Mouse (Mus musculus): ENCODE data around the gene C77080.
A peak's percentile ranks its signal among the peaks of the same experiment; 100 is the strongest.

DNA sequence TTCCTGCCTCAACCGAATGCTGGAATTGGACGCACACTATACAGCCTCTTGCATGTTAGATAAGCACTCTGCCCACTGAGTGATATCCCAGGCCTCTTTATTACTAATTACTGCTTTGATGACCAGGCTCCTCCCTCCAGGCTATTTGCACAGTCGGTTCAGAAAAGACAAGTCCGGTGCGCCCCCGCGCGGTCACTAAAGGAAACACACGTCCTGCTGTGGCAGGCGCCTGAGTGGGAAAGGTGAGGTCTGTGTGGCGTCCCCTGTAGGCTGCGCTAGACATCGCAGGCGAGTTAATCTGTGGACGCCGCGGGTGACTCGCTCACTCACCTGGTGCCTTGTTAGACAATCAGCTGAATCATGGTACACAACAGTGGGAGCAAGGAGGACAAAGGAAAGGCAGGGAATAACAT lies 15.3 kb upstream of the C77080 start:
- TF ChIP-seq POLR2A (IDR thresholded peaks at IDR 0.05; ENCODE audit: low read depth, low read length) (no peak), CTCF (conservative IDR thresholded peaks at IDR 0.05; ENCODE audit: insufficient read depth, insufficient read length, low read depth, low read length) (peak; percentile 100; the same call in 1 of the 2 replicates)
